Mouse (Mus musculus) urinary bladder, adult 2 months (tissue): ENCODE data around the gene Map2k3. TPM values are rescaled to one million over a fixed set of nuclear protein-coding genes. Genes with fewer than 3 reads are reported as not detected.
"Not testable (repeated sequence)": the region's sequence is repeated elsewhere in the genome, so short reads cannot be mapped to it uniquely, and the experiment has no call there.

ENCODE experiments used
- DNase-seq: peaks from one replicate; pipeline ENCODE4 v3.0.0; 2022; ENCODE audit warnings: low spot score
- polyA plus RNA-seq: library from polyadenylated mRNA; depleted of rRNA; stranded (reverse); fragments of >200 nt; gene quantifications from 2 replicates; pipeline ENCODE4 v1.2.3, GENCODE M21; 2012; rRNA removed

Map2k3 gene
- polyA plus RNA-seq, result 44.0 and 46.6 TPM in 2 replicates

- peak; percentile 86 for DNase-seq
Observed at GRCm38 (mm10) chr11:60931869-60932481, at the start of gene Map2k3. Map2k3 (plus strand) TSS chr11:60932033.

- no peak for DNase-seq
Observed at GRCm38 (mm10) chr11:60882386-60882785, 49.4 kb upstream of the Map2k3 start.

- not testable (repeated sequence) for DNase-seq
Observed at GRCm38 (mm10) chr11:60886986-60887385, 44.8 kb upstream of the Map2k3 start.

- DNase-seq, result no peak
Observed at GRCm38 (mm10) chr11:60889861-60890260, 42.0 kb upstream of the Map2k3 start.

GRCm38 (mm10) chr11:60890286-60890685 lies 41.5 kb upstream of the Map2k3 start:
- DNase-seq, result no peak

GRCm38 (mm10) chr11:60890744-60891143 lies 41.1 kb upstream of the Map2k3 start:
- DNase-seq, result no peak

GRCm38 (mm10) chr11:60895915-60896314 lies 35.9 kb upstream of the Map2k3 start:
- no peak for DNase-seq

- no peak for DNase-seq
Observed at GRCm38 (mm10) chr11:60902001-60902400, 29.8 kb upstream of the Map2k3 start.

- no peak for DNase-seq
Observed at GRCm38 (mm10) chr11:60902486-60902885, 29.3 kb upstream of the Map2k3 start.

- DNase-seq, result no peak
Observed at GRCm38 (mm10) chr11:60903661-60904061, 28.2 kb upstream of the Map2k3 start.

GRCm38 (mm10) chr11:60905407-60906120 lies 26.3 kb upstream of the Map2k3 start:
- no peak for DNase-seq

GRCm38 (mm10) chr11:60906449-60906848 lies 25.4 kb upstream of the Map2k3 start:
- no peak for DNase-seq

GRCm38 (mm10) chr11:60908073-60908472 lies 23.8 kb upstream of the Map2k3 start:
- no peak for DNase-seq

GRCm38 (mm10) chr11:60909626-60910025 lies 22.2 kb upstream of the Map2k3 start:
- DNase-seq, result no peak

GRCm38 (mm10) chr11:60912525-60912973 lies 19.3 kb upstream of the Map2k3 start:
- DNase-seq, result no peak

- peak; percentile 86 for DNase-seq
Observed at GRCm38 (mm10) chr11:60913301-60914196, 18.3 kb upstream of the Map2k3 start.

GRCm38 (mm10) chr11:60914491-60914890 lies 17.3 kb upstream of the Map2k3 start, which contains the start of gene Natd1:
Natd1 (minus strand) TSS chr11:60914750.
- DNase-seq, result no peak

GRCm38 (mm10) chr11:60915201-60915600 lies 16.6 kb upstream of the Map2k3 start:
- DNase-seq, result no peak

GRCm38 (mm10) chr11:60920021-60920420 lies 11.8 kb upstream of the Map2k3 start:
- DNase-seq, result no peak

- DNase-seq, result no peak
Observed at GRCm38 (mm10) chr11:60922195-60922594, 9.6 kb upstream of the Map2k3 start.

- no peak for DNase-seq
Observed at GRCm38 (mm10) chr11:60922964-60923363, 8.9 kb upstream of the Map2k3 start.

GRCm38 (mm10) chr11:60924498-60924897 lies 7.3 kb upstream of the Map2k3 start:
- no peak for DNase-seq
